Mouse (Mus musculus): ENCODE data around the gene Rita1.

DNA sequence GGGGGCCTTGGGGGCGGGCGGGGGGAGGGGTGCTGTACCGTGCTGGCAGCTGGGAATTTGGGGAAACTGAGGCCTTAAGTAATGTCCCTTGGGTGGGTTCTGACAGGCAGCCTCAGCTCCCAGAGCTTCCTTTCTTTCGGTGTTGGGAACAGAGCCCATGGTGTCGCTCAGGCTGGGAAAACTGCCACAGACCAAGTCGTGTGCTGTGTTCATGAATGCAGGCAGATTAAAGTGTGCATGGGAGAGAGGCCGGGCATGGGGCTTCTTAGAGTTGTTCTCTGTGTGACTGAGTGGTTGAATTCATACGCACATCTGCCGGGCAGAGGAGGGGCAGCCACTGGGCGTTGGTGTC is 9.4 kb upstream of the Rita1 start:
- TF ChIP-seq CTCF (IDR thresholded peaks at IDR 0.05; ENCODE audit: extremely low read depth, insufficient read depth, low read length) (no peak), POLR2A (IDR thresholded peaks at IDR 0.05; ENCODE audit: extremely low read depth, insufficient read depth, low read length) (no peak)
